Mouse (Mus musculus) liver, embryonic 14.5 days (tissue): Measurements from ENCODE around the gene Ess2. TPM values are rescaled to one million over a fixed set of nuclear protein-coding genes. Genes with fewer than 3 reads are reported as not detected.

Source experiments
- ATAC-seq: fragments of 200-750 bp; cut with Nextera tagmentation; 2 replicates; pipeline ENCODE4 v1.8.0; 2017; ENCODE audit warnings: moderate number of reproducible peaks, mild to moderate bottlenecking, moderate library complexity; ENCODE audit not compliant: insufficient read depth
- DNase-seq, 3 experiments: peaks; one replicate each; pipeline ENCODE4 v3.0.0-alpha.2; 2012 to 2013; ENCODE audit warnings: low read depth in 3 of 3, low spot score in 3 of 3
- H3K27ac ChIP-seq: fragments of 300-500 bp; sonication (generic); 2 replicates; pipeline ENCODE4 v1.5.1; 2014; ENCODE audit warnings: moderate library complexity, mild to moderate bottlenecking, control low read depth, inconsistent platforms
- H3K27me3 ChIP-seq: fragments of 300-500 bp; sonication (generic); 2 replicates; pipeline ENCODE4 v1.6.1; 2014; ENCODE audit warnings: mild to moderate bottlenecking, low read length, moderate library complexity; ENCODE audit not compliant: control insufficient read depth, insufficient read depth
- H3K36me3 ChIP-seq: fragments of 300-500 bp; sonication (generic); replicated peaks from 2 replicates; pipeline ENCODE4 v1.6.1; 2014; ENCODE audit warnings: low read depth; ENCODE audit not compliant: control insufficient read depth, insufficient read depth
- H3K4me1 ChIP-seq, 2 experiments: fragments of 200-500 bp in 1 of 2; fragments of 300-500 bp in 1 of 2; sonication (generic) in 1 of 2; replicated peaks; 2 replicates each; pipeline ENCODE4 v1.6.1; 2012 to 2014; ENCODE audit warnings: antibody characterized with exemption in 1 of 2, inconsistent platforms in 1 of 2, low read length in 1 of 2; ENCODE audit not compliant: control insufficient read depth in 2 of 2, insufficient read depth in 2 of 2
- H3K4me2 ChIP-seq: fragments of 300-500 bp; sonication (generic); 2 replicates; pipeline ENCODE4 v1.6.1; 2014; ENCODE audit warnings: low read depth, mild to moderate bottlenecking, control low read depth, moderate library complexity
- H3K4me3 ChIP-seq, 2 experiments: fragments of 200-500 bp in 1 of 2; fragments of 300-500 bp in 1 of 2; sonication (generic) in 1 of 2; 2 replicates each; pipeline ENCODE4 v1.5.1; 2012 to 2014; ENCODE audit warnings: low read depth in 2 of 2, low read length in 2 of 2, mild to moderate bottlenecking in 2 of 2, control low read depth in 1 of 2, inconsistent platforms in 1 of 2, moderate library complexity in 1 of 2; ENCODE audit not compliant: insufficient read depth in 1 of 2
- H3K9ac ChIP-seq: fragments of 300-500 bp; sonication (generic); replicated peaks from 2 replicates; pipeline ENCODE4 v1.6.1; 2014; ENCODE audit warnings: mild to moderate bottlenecking, control low read depth, moderate library complexity
- H3K9me3 ChIP-seq: fragments of 300-500 bp; sonication (generic); 2 replicates; pipeline ENCODE4 v1.6.1; 2016; ENCODE audit warnings: low read length, mixed read lengths; ENCODE audit not compliant: control insufficient read depth
- CTCF ChIP-seq: IDR thresholded peaks from 2 replicates; pipeline ENCODE4 v1.5.1; 2016; ENCODE audit warnings: antibody characterized with exemption, low read depth, control low read depth
- EP300 ChIP-seq: IDR thresholded peaks from 2 replicates; pipeline ENCODE4 v1.6.1; 2016; ENCODE audit warnings: antibody characterized with exemption, low read depth
- WGBS: fragments of 180-500 bp; shearing (Covaris S2); extraction: QIAGEN DNeasy Blood & Tissue Kit; methylation state at CpG from one replicate; pipeline ENCODE4 v1.1.7; 2014; ENCODE audit not compliant: insufficient replicate concordance; 5-methylcytosine and 5-hydroxymethylcytosine counted together
- polyA plus RNA-seq, 2 experiments: library from polyadenylated mRNA; depleted of rRNA in 1 of 2; stranded (reverse) in 1 of 2; unstranded in 1 of 2; fragments of >200 nt; fragmentation: Nextera tagmentation in 1 of 2; extraction: Ambion mirVana in 1 of 2; gene quantifications; 2 replicates each; pipeline versions ENCODE4 v1.2.1 to v1.2.3; 2012 to 2014

Gene Ess2
- polyA plus RNA-seq, 2 experiments: 6.8 to 7.5 TPM

DNA sequence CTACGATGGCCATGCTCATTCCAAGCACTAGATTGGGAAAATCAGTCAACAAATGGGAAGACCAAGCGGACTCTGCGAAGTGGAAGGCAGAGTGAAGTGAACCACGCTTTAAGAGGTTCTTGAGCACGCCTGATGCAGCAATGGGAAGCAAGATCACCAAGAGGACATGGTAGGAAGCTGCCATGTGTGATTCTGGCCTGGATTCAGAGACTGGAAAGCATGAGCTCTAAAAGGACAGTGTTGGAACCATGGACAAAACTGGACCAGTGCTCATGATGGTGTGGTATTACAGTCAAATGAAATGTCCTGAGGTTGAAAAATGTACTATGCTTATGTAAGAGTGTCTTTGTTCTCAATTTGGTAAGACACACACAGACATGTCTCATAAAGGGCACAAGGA is 59.8 kb downstream of the Ess2 start:
- Histone ChIP-seq H3K4me2 (no peak overlapping the region), H3K9ac (no peak overlapping the region), H3K4me1 (no peaks in the 10 kb centered on the region), H3K27me3 (no peaks in the 10 kb centered on the region), H3K36me3 (peaks cover 25% of the 10 kb centered on the region), H3K4me3 (no peak overlapping the region), H3K27ac (no peak overlapping the region), H3K9me3 (no peaks in the 10 kb centered on the region)
- WGBS: 81% methylated on average over 5 of the region's 5 CpGs
- TF ChIP-seq CTCF (no peak), EP300 (no peak)
- ATAC-seq (no peak), DNase-seq (no peak)

Other genes starting within 250 kb of the Ess2 start
- 18.0 and 20.6 TPM in 2 replicates for gene Med15, start 178.5 kb downstream of the Ess2 start, polyA plus RNA-seq (2012; rRNA removed)
- 11.4 and 14.8 TPM in 2 replicates for gene Med15, start 178.5 kb downstream of the Ess2 start, polyA plus RNA-seq (2014; fragmentation: Nextera tagmentation; extraction: Ambion mirVana)
- gene Klhl22, start 151.7 kb downstream of the Ess2 start, polyA plus RNA-seq (2012; rRNA removed): 13.1 and 14.0 TPM in 2 replicates
- 10.8 and 11.6 TPM in 2 replicates for gene Klhl22, start 151.7 kb downstream of the Ess2 start, polyA plus RNA-seq (2014; fragmentation: Nextera tagmentation; extraction: Ambion mirVana)
- gene Scarf2, start 114.1 kb downstream of the Ess2 start, polyA plus RNA-seq (2012; rRNA removed): 3.4 and 4.3 TPM in 2 replicates
- 0.51 and 1.0 TPM in 2 replicates for gene Scarf2, start 114.1 kb downstream of the Ess2 start, polyA plus RNA-seq (2014; fragmentation: Nextera tagmentation; extraction: Ambion mirVana)
- not detected in 2 replicates for gene B830017H08Rik, start 78.2 kb downstream of the Ess2 start, polyA plus RNA-seq (2012; rRNA removed)
- not detected in 2 replicates for gene B830017H08Rik, start 78.2 kb downstream of the Ess2 start, polyA plus RNA-seq (2014; fragmentation: Nextera tagmentation; extraction: Ambion mirVana)
- gene Car15, start 73.0 kb downstream of the Ess2 start, polyA plus RNA-seq (2012; rRNA removed): 1.3 and 1.6 TPM in 2 replicates
- gene Car15, start 73.0 kb downstream of the Ess2 start, polyA plus RNA-seq (2014; fragmentation: Nextera tagmentation; extraction: Ambion mirVana): not detected in 2 replicates
- gene Gm20518, start 19.7 kb downstream of the Ess2 start, polyA plus RNA-seq (2012; rRNA removed): 0.25 and 0.34 TPM in 2 replicates
- not detected in 2 replicates for gene Gm20518, start 19.7 kb downstream of the Ess2 start, polyA plus RNA-seq (2014; fragmentation: Nextera tagmentation; extraction: Ambion mirVana)
- not detected in 2 replicates for gene Tssk1, start 17.1 kb downstream of the Ess2 start, polyA plus RNA-seq (2012; rRNA removed)
- not detected in 2 replicates for gene Tssk1, start 17.1 kb downstream of the Ess2 start, polyA plus RNA-seq (2014; fragmentation: Nextera tagmentation; extraction: Ambion mirVana)
- 14.2 and 16.3 TPM in 2 replicates for gene Dgcr2, start 12.8 kb downstream of the Ess2 start, polyA plus RNA-seq (2012; rRNA removed)
- gene Dgcr2, start 12.8 kb downstream of the Ess2 start, polyA plus RNA-seq (2014; fragmentation: Nextera tagmentation; extraction: Ambion mirVana): 13.2 and 15.5 TPM in 2 replicates
- not detected in 2 replicates for gene Tssk2, start 12.7 kb downstream of the Ess2 start, polyA plus RNA-seq (2012; rRNA removed)
- gene Tssk2, start 12.7 kb downstream of the Ess2 start, polyA plus RNA-seq (2014; fragmentation: Nextera tagmentation; extraction: Ambion mirVana): not detected in 2 replicates
- gene Gsc2, start 3.7 kb upstream of the Ess2 start, polyA plus RNA-seq (2012; rRNA removed): not detected in 2 replicates
- gene Gsc2, start 3.7 kb upstream of the Ess2 start, polyA plus RNA-seq (2014; fragmentation: Nextera tagmentation; extraction: Ambion mirVana): not detected in 2 replicates
- gene Slc25a1, start 16.9 kb upstream of the Ess2 start, polyA plus RNA-seq (2012; rRNA removed): 33.4 and 41.7 TPM in 2 replicates
- 50.6 and 57.2 TPM in 2 replicates for gene Slc25a1, start 16.9 kb upstream of the Ess2 start, polyA plus RNA-seq (2014; fragmentation: Nextera tagmentation; extraction: Ambion mirVana)
- gene Vpreb2, start 69.1 kb upstream of the Ess2 start, polyA plus RNA-seq (2012; rRNA removed): 0.13 and 0.38 TPM in 2 replicates
- gene Vpreb2, start 69.1 kb upstream of the Ess2 start, polyA plus RNA-seq (2014; fragmentation: Nextera tagmentation; extraction: Ambion mirVana): 0.66 and 0.88 TPM in 2 replicates
- 11.4 and 12.5 TPM in 2 replicates for gene Dgcr6, start 141.5 kb upstream of the Ess2 start, polyA plus RNA-seq (2012; rRNA removed)
- 22.1 and 22.5 TPM in 2 replicates for gene Dgcr6, start 141.5 kb upstream of the Ess2 start, polyA plus RNA-seq (2014; fragmentation: Nextera tagmentation; extraction: Ambion mirVana)
- gene Prodh, start 178.9 kb upstream of the Ess2 start, polyA plus RNA-seq (2012; rRNA removed): 4.3 and 5.5 TPM in 2 replicates
- gene Prodh, start 178.9 kb upstream of the Ess2 start, polyA plus RNA-seq (2014; fragmentation: Nextera tagmentation; extraction: Ambion mirVana): 2.6 and 3.2 TPM in 2 replicates
- 0.52 and 0.91 TPM in 2 replicates for gene Rtn4r, start 216.3 kb upstream of the Ess2 start, polyA plus RNA-seq (2012; rRNA removed)
- gene Rtn4r, start 216.3 kb upstream of the Ess2 start, polyA plus RNA-seq (2014; fragmentation: Nextera tagmentation; extraction: Ambion mirVana): 0.32 and 0.46 TPM in 2 replicates